Mouse (Mus musculus) kidney, postnatal 0 days (tissue): Measurements from ENCODE around the gene Slc35a1. TPM values are rescaled to one million over a fixed set of nuclear protein-coding genes. Genes with fewer than 3 reads are reported as not detected.
A peak's percentile ranks its signal among the peaks of the same experiment; 100 is the strongest.

Experiments used
- ATAC-seq: fragments of 200-750 bp; cut with Nextera tagmentation; replicated peaks from 2 replicates; pipeline ENCODE4 v1.8.0; 2017; ENCODE audit warnings: low read depth, moderate number of reproducible peaks, moderate TSS enrichment, moderate library complexity; ENCODE audit not compliant: low FRiP score
- DNase-seq: peaks from one replicate; pipeline ENCODE4 v3.0.0-alpha.2; 2016; ENCODE audit warnings: low spot score
- H3K27ac ChIP-seq: fragments of 300-500 bp; sonication (generic); 2 replicates; pipeline ENCODE4 v1.5.1; 2014; ENCODE audit warnings: mild to moderate bottlenecking
- H3K27me3 ChIP-seq: fragments of 300-500 bp; sonication (generic); 2 replicates; pipeline ENCODE4 v1.6.1; 2014; ENCODE audit warnings: low read length, mixed read lengths; ENCODE audit not compliant: insufficient read depth
- H3K36me3 ChIP-seq: fragments of 300-500 bp; sonication (generic); 2 replicates; pipeline ENCODE4 v1.6.1; 2014; ENCODE audit warnings: low read length, mixed read lengths; ENCODE audit not compliant: insufficient read depth
- H3K4me1 ChIP-seq: fragments of 300-500 bp; sonication (generic); replicated peaks from 2 replicates; pipeline ENCODE4 v1.6.1; 2014; ENCODE audit warnings: antibody characterized with exemption, low read length, mixed read lengths; ENCODE audit not compliant: insufficient read depth
- H3K4me2 ChIP-seq: fragments of 300-500 bp; sonication (generic); 2 replicates; pipeline ENCODE4 v1.6.1; 2014; ENCODE audit warnings: mild to moderate bottlenecking, low read length, moderate library complexity, mixed read lengths
- H3K4me3 ChIP-seq: fragments of 300-500 bp; sonication (generic); replicated peaks from 2 replicates; pipeline ENCODE4 v1.5.1; 2014; ENCODE audit warnings: low read depth, low read length
- H3K9ac ChIP-seq: fragments of 300-500 bp; sonication (generic); 2 replicates; pipeline ENCODE4 v1.6.1; 2014; ENCODE audit warnings: low read depth, low read length
- H3K9me3 ChIP-seq: fragments of 300-500 bp; sonication (generic); replicated peaks from 2 replicates; pipeline ENCODE4 v1.6.1; 2016; ENCODE audit warnings: low read length, inconsistent platforms, mixed read lengths
- CTCF ChIP-seq: IDR thresholded peaks from 2 replicates; pipeline ENCODE4 v1.5.1; 2016; ENCODE audit warnings: antibody characterized with exemption, low read depth, mild to moderate bottlenecking, moderate library complexity
- WGBS: fragments of 180-500 bp; shearing (Covaris S2); extraction: QIAGEN DNeasy Blood & Tissue Kit; methylation state at CpG from one replicate; pipeline ENCODE4 v1.1.7; 2014; 5-methylcytosine and 5-hydroxymethylcytosine counted together
- polyA plus RNA-seq: library from polyadenylated mRNA; unstranded; fragments of >200 nt; fragmentation: Nextera tagmentation; extraction: Ambion mirVana; gene quantifications from 2 replicates; pipeline ENCODE4 v1.2.1, GENCODE M21; 2015

The Slc35a1 gene
- polyA plus RNA-seq, 1 experiment from 2014 or later = 34.7 TPM

GRCm38 (mm10) chr4:34639745-34640364, 47.4 kb downstream of the Slc35a1 start:
- peak; percentile 10 for DNase-seq

GRCm38 (mm10) chr4:34637851-34638250, 49.4 kb downstream of the Slc35a1 start:
- 82% methylated on average over 4 of the region's 4 CpGs for WGBS
- DNase-seq = no peak
- no peak overlapping the region for H3K9ac ChIP-seq
- H3K4me1 ChIP-seq = no peaks in the 10 kb centered on the region
- no peak overlapping the region for H3K4me2 ChIP-seq
- no peaks in the 10 kb centered on the region for H3K9me3 ChIP-seq
- ATAC-seq = no peak
- no peak overlapping the region for H3K27ac ChIP-seq
- H3K27me3 ChIP-seq = no peaks in the 10 kb centered on the region
- TF ChIP-seq CTCF = no peak
- H3K4me3 ChIP-seq = no peak overlapping the region
- H3K36me3 ChIP-seq = peaks cover 19% of the 10 kb centered on the region; the same call in 1 of the 2 replicates

More at GRCm38 (mm10) chr4:34639745-34640364, 47.4 kb downstream of the Slc35a1 start:
- TF ChIP-seq CTCF = no peak
- 53% methylated on average over 5 of the region's 5 CpGs for WGBS
- H3K27ac ChIP-seq = no peak overlapping the region
- H3K27me3 ChIP-seq = no peaks in the 10 kb centered on the region
- H3K4me3 ChIP-seq = no peak overlapping the region
- no peak overlapping the region for H3K4me2 ChIP-seq
- peaks cover 18% of the 10 kb centered on the region; the same call in 1 of the 2 replicates for H3K36me3 ChIP-seq
- H3K9me3 ChIP-seq = no peaks in the 10 kb centered on the region
- no peak overlapping the region for H3K9ac ChIP-seq
- H3K4me1 ChIP-seq = no peaks in the 10 kb centered on the region
- ATAC-seq = no peak

GRCm38 (mm10) chr4:34637386-34637785, 49.9 kb downstream of the Slc35a1 start:
- Histone ChIP-seq H3K4me2 (no peak overlapping the region), H3K4me1 (no peaks in the 10 kb centered on the region), H3K9ac (no peak overlapping the region), H3K36me3 (peaks cover 20% of the 10 kb centered on the region; the same call in 1 of the 2 replicates), H3K4me3 (no peak overlapping the region), H3K27ac (no peak overlapping the region), H3K9me3 (no peaks in the 10 kb centered on the region), H3K27me3 (no peaks in the 10 kb centered on the region)
- ATAC-seq (no peak), DNase-seq (no peak)
- WGBS = 71% methylated on average over 7 of the region's 7 CpGs
- no peak for TF ChIP-seq CTCF

GRCm38 (mm10) chr4:34636036-34636435, 51.2 kb downstream of the Slc35a1 start:
- H3K4me1 ChIP-seq = no peaks in the 10 kb centered on the region
- no peak overlapping the region for H3K27ac ChIP-seq
- H3K4me3 ChIP-seq = no peak overlapping the region
- no peaks in the 10 kb centered on the region for H3K27me3 ChIP-seq
- DNase-seq = no peak
- no peak overlapping the region for H3K4me2 ChIP-seq
- H3K36me3 ChIP-seq = peaks cover 14% of the 10 kb centered on the region; the same call in 1 of the 2 replicates
- no peak for ATAC-seq
- no peaks in the 10 kb centered on the region for H3K9me3 ChIP-seq
- WGBS = 72% methylated on average over 5 of the region's 5 CpGs
- no peak for TF ChIP-seq CTCF
- H3K9ac ChIP-seq = no peak overlapping the region

- H3K9ac ChIP-seq = no peak overlapping the region
- H3K27ac ChIP-seq = 0 out of 2 replicates have a peak overlapping the region, but pooled peaks have one; percentile 42
- WGBS = 51% methylated on average over 7 of the region's 7 CpGs
- peak; percentile 64; the same call in 1 of the 2 replicates for ATAC-seq
- H3K27me3 ChIP-seq = no peaks in the 10 kb centered on the region
- H3K4me2 ChIP-seq = no peak overlapping the region
- no peak overlapping the region for H3K4me3 ChIP-seq
- H3K4me1 ChIP-seq = no peaks in the 10 kb centered on the region
- TF ChIP-seq CTCF = no peak
- H3K9me3 ChIP-seq = no peaks in the 10 kb centered on the region
- DNase-seq = peak; percentile 70
- H3K36me3 ChIP-seq = peaks cover 10% of the 10 kb centered on the region; the same call in 1 of the 2 replicates
These were observed 53.1 kb downstream of the Slc35a1 start for GRCm38 (mm10) chr4:34634129-34634528.

GRCm38 (mm10) chr4:34629956-34630355, 57.3 kb downstream of the Slc35a1 start:
- H3K9me3 ChIP-seq = no peaks in the 10 kb centered on the region
- no peaks in the 10 kb centered on the region for H3K4me1 ChIP-seq
- H3K4me2 ChIP-seq = no peak overlapping the region
- WGBS = 76% methylated on average over 1 of the region's 1 CpGs
- TF ChIP-seq CTCF = no peak
- ATAC-seq (no peak), DNase-seq (no peak)
- no peak overlapping the region for H3K4me3 ChIP-seq
- no peak overlapping the region for H3K9ac ChIP-seq
- H3K27me3 ChIP-seq = no peaks in the 10 kb centered on the region
- peaks cover 23% of the 10 kb centered on the region; the same call in 1 of the 2 replicates for H3K36me3 ChIP-seq
- no peak overlapping the region for H3K27ac ChIP-seq
